Mouse (Mus musculus) thymus, adult 2 months (tissue): ENCODE data around the gene Egr4.

Experiments
- CTCF ChIP-seq: fragments of 200-500 bp; IDR thresholded peaks from 2 replicates; pipeline ENCODE4 v1.5.1; 2012; ENCODE audit warnings: mild to moderate bottlenecking, control low read depth, low read length, moderate library complexity, borderline replicate concordance; ENCODE audit not compliant: control insufficient read depth, poor library complexity, insufficient read depth; ENCODE audit errors: extremely low read depth
- POLR2A ChIP-seq: fragments of 200-500 bp; IDR thresholded peaks from 2 replicates; pipeline ENCODE4 v1.6.1; 2012; ENCODE audit warnings: mild to moderate bottlenecking, low read length, control low read depth, moderate library complexity; ENCODE audit not compliant: control insufficient read depth, poor library complexity, insufficient read depth; ENCODE audit errors: extremely low read depth

- TF ChIP-seq CTCF (no peak), POLR2A (no peak)
Measured at GRCm38 (mm10) chr6:85498147-85498546, 15.2 kb downstream of the Egr4 start.
